9 mouse cellular contexts compared by ENCODE assay signal in the genomic region with DNA sequence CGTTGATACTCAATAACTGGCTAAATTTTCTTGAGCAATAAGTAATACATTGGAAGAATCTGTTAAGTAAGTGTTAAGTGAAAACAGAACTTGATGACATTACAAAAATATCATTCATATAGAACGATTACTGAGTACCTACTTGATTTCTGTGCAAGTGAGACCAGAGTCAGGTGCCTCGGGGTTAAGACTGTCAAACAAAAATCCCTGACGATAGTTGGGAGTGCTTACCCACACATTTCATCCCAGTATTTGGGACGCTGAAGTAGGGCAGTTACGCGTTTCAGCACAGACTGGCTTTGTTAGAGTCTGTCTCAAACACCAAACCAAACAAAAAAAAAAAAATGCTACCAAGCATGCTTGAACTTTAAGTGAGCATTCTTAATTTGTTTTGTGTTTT. TPM values are rescaled to one million over a fixed set of nuclear protein-coding genes. Genes with fewer than 3 reads are reported as not detected.
DNase-seq lines count a peak whose midpoint lies in the region; ATAC-seq lines count a peak whose summit lies in the region.
"Had no signal": no experiment of that assay in that cellular context is flagged by ENCODE, and none has a peak within 500 bp of the region (broad histone marks: within the 10 kb centered on the region; RNA-seq: fewer than 3 reads in every experiment).

No protein-coding gene starts in this region.

- 16% methylated on average over 7 of the region's 7 CpGs for WGBS in heart, embryonic 13.5 days
- WGBS in hindbrain, embryonic 13.5 days: 18% methylated on average over 7 of the region's 7 CpGs
- 29% methylated on average over 7 of the region's 7 CpGs for WGBS in midbrain, embryonic 12.5 days

- H3K27ac ChIP-seq in heart, embryonic 13.5 days (replicated peaks): no peak overlapping the region
- no peak overlapping the region for H3K27ac ChIP-seq in hindbrain, embryonic 13.5 days
- H3K27ac ChIP-seq in midbrain, embryonic 12.5 days (replicated peaks): no peak overlapping the region

- no peak for DNase-seq in heart, adult 11 months
- peak; percentile 11 for DNase-seq in NIH3T3 (ENCODE audit: low read depth)
- no peak for DNase-seq in adrenal gland, postnatal 4 days (ENCODE audit: low spot score in 2 of 2)
- no peak for DNase-seq in adrenal gland, adult 8-10 months
- no peak for DNase-seq in spleen, adult 18-20 months

- H3K27me3 ChIP-seq in heart, embryonic 13.5 days (replicated peaks): no peaks in the 10 kb centered on the region
- H3K27me3 ChIP-seq in hindbrain, embryonic 13.5 days: no peaks in the 10 kb centered on the region
- no peaks in the 10 kb centered on the region for H3K27me3 ChIP-seq in midbrain, embryonic 12.5 days

- peak overlapping the region; percentile 68 for H3K4me2 ChIP-seq in heart, embryonic 13.5 days
- H3K4me2 ChIP-seq in hindbrain, embryonic 13.5 days: peak overlapping the region; percentile 46
- H3K4me2 ChIP-seq in midbrain, embryonic 12.5 days (replicated peaks): peak overlapping the region; percentile 31

- no peak for ATAC-seq in heart, embryonic 13.5 days (ENCODE audit: extremely low read depth, insufficient number of reproducible peaks, low FRiP score, low TSS enrichment)
- peak; percentile 47 for ATAC-seq in hindbrain, embryonic 13.5 days (ENCODE audit: low FRiP score)
- ATAC-seq in midbrain, embryonic 12.5 days (ENCODE audit: low FRiP score, low read depth): peak; percentile 24; the same call in 1 of the 2 replicates

- H3K4me1 ChIP-seq in heart, embryonic 13.5 days: no peaks in the 10 kb centered on the region
- peaks cover 4% of the 10 kb centered on the region; the same call in 1 of the 2 replicates for H3K4me1 ChIP-seq in hindbrain, embryonic 13.5 days (replicated peaks)
- no peaks in the 10 kb centered on the region for H3K4me1 ChIP-seq in midbrain, embryonic 12.5 days

- peaks cover 20% of the 10 kb centered on the region for H3K36me3 ChIP-seq in heart, embryonic 13.5 days
- peaks cover 15% of the 10 kb centered on the region for H3K36me3 ChIP-seq in hindbrain, embryonic 13.5 days
- H3K36me3 ChIP-seq in midbrain, embryonic 12.5 days: peaks cover 13% of the 10 kb centered on the region

- H3K4me3 ChIP-seq in heart, embryonic 13.5 days: peak overlapping the region; percentile 64
- peak overlapping the region; percentile 56 for H3K4me3 ChIP-seq in hindbrain, embryonic 13.5 days
- no peak overlapping the region for H3K4me3 ChIP-seq in midbrain, embryonic 12.5 days

- H3K9ac ChIP-seq in heart, embryonic 13.5 days: peak overlapping the region; percentile 64
- no peak overlapping the region for H3K9ac ChIP-seq in hindbrain, embryonic 13.5 days
- H3K9ac ChIP-seq in midbrain, embryonic 12.5 days (replicated peaks): no peak overlapping the region

- H3K9me3 ChIP-seq in heart, embryonic 13.5 days: no peaks in the 10 kb centered on the region
- no peaks in the 10 kb centered on the region for H3K9me3 ChIP-seq in hindbrain, embryonic 13.5 days
- no peaks in the 10 kb centered on the region for H3K9me3 ChIP-seq in midbrain, embryonic 12.5 days
- H3K9me3 ChIP-seq: G1E had no signal

RNA-seq across cellular contexts. Expression of gene Rbmx, which starts 0.6 kb away (rescaled TPM):
- 74.8 and 75.8 TPM in 2 replicates for polyA plus RNA-seq in heart, embryonic 13.5 days (2015; fragmentation: Nextera tagmentation; extraction: Ambion mirVana)
- polyA plus RNA-seq in hindbrain, embryonic 13.5 days (2015; fragmentation: Nextera tagmentation; extraction: Ambion mirVana): 221 and 224 TPM in 2 replicates
- polyA plus RNA-seq in midbrain, embryonic 12.5 days (2016; fragmentation: Nextera tagmentation; extraction: Ambion mirVana): 268 and 280 TPM in 2 replicates
- 10 to 100 TPM; 53.4 to 63.8 TPM for total RNA-seq in adrenal gland, postnatal 4 days (2021)
- 10 to 100 TPM; 21.9 to 48.7 (median 41.2) TPM for total RNA-seq in adrenal gland, adult 8-10 months (2022)

RNA-seq across cellular contexts. Expression of gene Gm364, which starts 15.5 kb away (rescaled TPM):
- not detected in 2 replicates for polyA plus RNA-seq in heart, embryonic 13.5 days (2015; fragmentation: Nextera tagmentation; extraction: Ambion mirVana)
- polyA plus RNA-seq in hindbrain, embryonic 13.5 days (2015; fragmentation: Nextera tagmentation; extraction: Ambion mirVana): not detected in 2 replicates
- polyA plus RNA-seq in midbrain, embryonic 12.5 days (2016; fragmentation: Nextera tagmentation; extraction: Ambion mirVana): not detected in 2 replicates
- total RNA-seq in adrenal gland, postnatal 4 days (2021): not detected
- total RNA-seq in adrenal gland, adult 8-10 months (2022): not detected
- total RNA-seq: G1E had no signal
- polyA plus RNA-seq: G1E had no signal

RNA-seq across cellular contexts. Expression of gene Arhgef6, which starts 54.9 kb away (rescaled TPM):
- 26.6 and 26.8 TPM in 2 replicates for polyA plus RNA-seq in heart, embryonic 13.5 days (2015; fragmentation: Nextera tagmentation; extraction: Ambion mirVana)
- polyA plus RNA-seq in hindbrain, embryonic 13.5 days (2015; fragmentation: Nextera tagmentation; extraction: Ambion mirVana): 5.7 and 7.8 TPM in 2 replicates
- polyA plus RNA-seq in midbrain, embryonic 12.5 days (2016; fragmentation: Nextera tagmentation; extraction: Ambion mirVana): 6.6 and 7.5 TPM in 2 replicates
- total RNA-seq in adrenal gland, postnatal 4 days (2021): 10 to 100 TPM; 35.8 to 38.8 TPM
- total RNA-seq in adrenal gland, adult 8-10 months (2022): 10 to 100 TPM; 46.2 to 57.7 (median 53.8) TPM
